In the genomic region with DNA sequence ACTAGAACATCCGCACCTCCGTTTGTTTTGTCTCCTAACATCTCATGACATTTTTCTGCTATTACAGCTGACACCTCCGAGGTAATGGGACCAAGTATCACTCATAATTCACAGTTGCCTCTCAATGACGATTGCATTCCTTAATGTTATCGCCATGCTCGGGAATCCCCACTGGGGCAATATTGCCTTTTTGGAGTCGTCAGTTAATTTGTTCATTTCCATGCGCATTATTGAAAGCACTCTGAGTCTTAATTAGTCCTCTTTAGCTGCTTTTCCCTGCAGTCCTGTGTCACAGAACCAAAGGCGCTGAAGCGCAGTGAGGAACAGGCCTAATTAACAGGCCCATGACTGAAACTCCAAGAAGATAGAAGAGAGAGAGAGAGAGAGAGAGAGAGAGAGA, we compare ENCODE assay signal across 19 mouse cellular contexts.
A peak's percentile ranks its signal among the peaks of the same experiment; 100 is the strongest.
DNase-seq lines count a peak whose midpoint lies in the region; ATAC-seq and TF ChIP-seq lines count a peak whose summit lies in the region.
"Had no signal": no experiment of that assay in that cellular context is flagged by ENCODE, and none has a peak within 500 bp of the region (broad histone marks: within the 10 kb centered on the region; RNA-seq: fewer than 3 reads in every experiment).

No protein-coding gene starts in this region.

- H3K27me3 ChIP-seq in hindbrain, embryonic 11.5 days (ENCODE audit: control insufficient read depth, insufficient read depth, low read length), result no peaks in the 10 kb centered on the region
- H3K27me3 ChIP-seq in hindbrain, embryonic 10.5 days (ENCODE audit: insufficient read depth, poor library complexity, severe bottlenecking), result peaks cover 15% of the 10 kb centered on the region
- H3K27me3 ChIP-seq in hindbrain, embryonic 12.5 days, result 0 out of 2 replicates have a peak, but pooled peaks cover 3% of the 10 kb centered on the region
- no peaks in the 10 kb centered on the region for H3K27me3 ChIP-seq in midbrain, embryonic 14.5 days (ENCODE audit: control insufficient read depth, insufficient read depth, low read length)
- H3K27me3 ChIP-seq in cerebellum, adult 2 months (ENCODE audit: control insufficient read depth, insufficient read depth, low read length), result no peaks in the 10 kb centered on the region
- H3K27me3 ChIP-seq: CH12.LX; embryonic facial prominence, embryonic 12.5 days; liver, embryonic 13.5 days had no signal

- ATAC-seq in hindbrain, embryonic 11.5 days (ENCODE audit: low FRiP score), result no peak
- peak; percentile 71; the same call in 1 of the 2 replicates for ATAC-seq in hindbrain, embryonic 12.5 days (ENCODE audit: low FRiP score)
- no peak for ATAC-seq in midbrain, embryonic 14.5 days (ENCODE audit: low FRiP score, low TSS enrichment)

- no peak for TF ChIP-seq CTCF in cerebellum, adult 2 months (IDR thresholded peaks at IDR 0.05; ENCODE audit: borderline replicate concordance, insufficient read depth, low read depth, low read length)

- H3K27ac ChIP-seq in hindbrain, embryonic 11.5 days (ENCODE audit: low read depth, low read length), result no peak overlapping the region
- no peak overlapping the region for H3K27ac ChIP-seq in hindbrain, embryonic 10.5 days
- no peak overlapping the region for H3K27ac ChIP-seq in hindbrain, embryonic 12.5 days
- H3K27ac ChIP-seq in midbrain, embryonic 14.5 days (replicated peaks; ENCODE audit: low read depth, low read length), result peak overlapping the region; percentile 47; the same call in 1 of the 2 replicates
- no peak overlapping the region for H3K27ac ChIP-seq in cerebellum, adult 2 months (ENCODE audit: insufficient read depth, low read length)
- H3K27ac ChIP-seq: embryonic facial prominence, embryonic 12.5 days; liver, embryonic 13.5 days had no signal

- TF ChIP-seq POLR2A in cerebellum, adult 2 months (IDR thresholded peaks at IDR 0.05; ENCODE audit: borderline replicate concordance, insufficient read depth, low read length), result no peak

- no peaks in the 10 kb centered on the region for H3K36me3 ChIP-seq in hindbrain, embryonic 11.5 days (ENCODE audit: control insufficient read depth, insufficient read depth, low read length)
- no peaks in the 10 kb centered on the region for H3K36me3 ChIP-seq in hindbrain, embryonic 10.5 days
- H3K36me3 ChIP-seq in hindbrain, embryonic 12.5 days, result no peaks in the 10 kb centered on the region
- no peaks in the 10 kb centered on the region for H3K36me3 ChIP-seq in midbrain, embryonic 14.5 days (ENCODE audit: control insufficient read depth, insufficient read depth, low read length)
- H3K36me3 ChIP-seq: embryonic facial prominence, embryonic 12.5 days; heart, embryonic 12.5 days; liver, embryonic 13.5 days had no signal

- no peak overlapping the region for H3K9ac ChIP-seq in hindbrain, embryonic 11.5 days (ENCODE audit: low read depth, low read length)
- no peak overlapping the region for H3K9ac ChIP-seq in hindbrain, embryonic 12.5 days
- no peak overlapping the region for H3K9ac ChIP-seq in midbrain, embryonic 14.5 days (replicated peaks; ENCODE audit: low read length)
- H3K9ac ChIP-seq: embryonic facial prominence, embryonic 12.5 days; heart, embryonic 12.5 days; liver, embryonic 13.5 days had no signal

- no peaks in the 10 kb centered on the region for H3K4me1 ChIP-seq in hindbrain, embryonic 11.5 days (replicated peaks; ENCODE audit: control insufficient read depth, insufficient read depth, low read length)
- H3K4me1 ChIP-seq in hindbrain, embryonic 10.5 days (replicated peaks), result peaks cover 6% of the 10 kb centered on the region; the same call in 1 of the 2 replicates
- 0 out of 2 replicates have a peak, but pooled peaks cover 2% of the 10 kb centered on the region for H3K4me1 ChIP-seq in hindbrain, embryonic 12.5 days
- H3K4me1 ChIP-seq in midbrain, embryonic 14.5 days (ENCODE audit: control insufficient read depth, insufficient read depth, low read length), result 0 out of 2 replicates have a peak, but pooled peaks cover 6% of the 10 kb centered on the region
- no peaks in the 10 kb centered on the region for H3K4me1 ChIP-seq in cerebellum, adult 2 months (ENCODE audit: control insufficient read depth, insufficient read depth, low read length)
- H3K4me1 ChIP-seq: embryonic facial prominence, embryonic 12.5 days; heart, embryonic 12.5 days; liver, embryonic 13.5 days had no signal

- H3K4me2 ChIP-seq in hindbrain, embryonic 11.5 days (replicated peaks; ENCODE audit: low read depth, low read length), result no peak overlapping the region
- H3K4me2 ChIP-seq in hindbrain, embryonic 12.5 days (replicated peaks), result no peak overlapping the region
- no peak overlapping the region for H3K4me2 ChIP-seq in midbrain, embryonic 14.5 days (ENCODE audit: low read length)
- H3K4me2 ChIP-seq: embryonic facial prominence, embryonic 12.5 days; heart, embryonic 12.5 days; liver, embryonic 13.5 days had no signal

- H3K9me3 ChIP-seq in hindbrain, embryonic 11.5 days (ENCODE audit: control insufficient read depth, low read length), result no peaks in the 10 kb centered on the region
- no peaks in the 10 kb centered on the region for H3K9me3 ChIP-seq in hindbrain, embryonic 10.5 days
- H3K9me3 ChIP-seq in hindbrain, embryonic 12.5 days (replicated peaks), result no peaks in the 10 kb centered on the region
- 0 out of 2 replicates have a peak, but pooled peaks cover under 1% of the 10 kb centered on the region for H3K9me3 ChIP-seq in midbrain, embryonic 14.5 days (ENCODE audit: control insufficient read depth, low read length)
- H3K9me3 ChIP-seq: embryonic facial prominence, embryonic 12.5 days; heart, embryonic 12.5 days; liver, embryonic 13.5 days had no signal

- 48% methylated on average over 10 of the region's 10 CpGs for WGBS in hindbrain, embryonic 11.5 days
- WGBS in hindbrain, embryonic 10.5 days, result 66% methylated on average over 10 of the region's 10 CpGs
- WGBS in hindbrain, embryonic 12.5 days, result 37% methylated on average over 10 of the region's 10 CpGs
- 27% methylated on average over 10 of the region's 10 CpGs for WGBS in midbrain, embryonic 14.5 days
- 82% methylated on average over 10 of the region's 10 CpGs for WGBS in cerebellum, adult 2 months

- peak; percentile 19 for DNase-seq in hindbrain, embryonic 11.5 days (ENCODE audit: low spot score)
- no peak for DNase-seq in hindbrain, embryonic 10.5 days (ENCODE audit: low spot score)
- peak; percentile 78 for DNase-seq in midbrain, embryonic 14.5 days
- DNase-seq in retina, postnatal 1 day, result peak; percentile 63
- no peak for DNase-seq in liver
- no peak for DNase-seq in ovary, postnatal 14 days (ENCODE audit: low spot score)
- DNase-seq in cerebellum, adult 2 months, result no peak
- DNase-seq: adrenal gland, adult 2 months; cerebellum, adult 9-10 months; heart, postnatal 36 days; kidney, adult 11 months; kidney, postnatal 14 days; liver, embryonic 13.5 days; right cerebral cortex, postnatal 14 days; thymus, postnatal 25 days had no signal

- H3K4me3 ChIP-seq in hindbrain, embryonic 11.5 days (ENCODE audit: low read depth, low read length), result no peak overlapping the region
- H3K4me3 ChIP-seq in hindbrain, embryonic 10.5 days, result no peak overlapping the region
- no peak overlapping the region for H3K4me3 ChIP-seq in hindbrain, embryonic 12.5 days
- no peak overlapping the region for H3K4me3 ChIP-seq in midbrain, embryonic 14.5 days (replicated peaks; ENCODE audit: low read depth, low read length)
- no peak overlapping the region for H3K4me3 ChIP-seq in cerebellum, adult 2 months (replicated peaks; ENCODE audit: insufficient read depth, low read depth, low read length)
- H3K4me3 ChIP-seq: embryonic facial prominence, embryonic 12.5 days; heart, embryonic 12.5 days; liver, embryonic 13.5 days had no signal

Comparison
In these comparisons a context has a peak if more than half of its experiments do, and no peak if none do; other contexts are left out.
1. DNase-seq: peak in hindbrain, embryonic 11.5 days (single experiment), midbrain, embryonic 14.5 days (single experiment) and retina, postnatal 1 day (single experiment); none in hindbrain, embryonic 10.5 days (single experiment), liver (single experiment), ovary, postnatal 14 days (single experiment) and cerebellum, adult 2 months (0 of 2).